Mouse (Mus musculus) liver, adult 2 months (tissue): ENCODE measurements around the gene Hist1h1t.

Experiments used
- CTCF ChIP-seq: fragments of 200-500 bp; IDR thresholded peaks from 2 replicates; pipeline ENCODE4 v1.5.1; 2011; ENCODE audit warnings: low read depth, low read length, control low read depth
- POLR2A ChIP-seq: fragments of 200-500 bp; IDR thresholded peaks from 2 replicates; pipeline ENCODE4 v1.6.1; 2011; ENCODE audit warnings: low read length, control low read depth; ENCODE audit not compliant: insufficient read depth; ENCODE audit errors: extremely low read depth

DNA sequence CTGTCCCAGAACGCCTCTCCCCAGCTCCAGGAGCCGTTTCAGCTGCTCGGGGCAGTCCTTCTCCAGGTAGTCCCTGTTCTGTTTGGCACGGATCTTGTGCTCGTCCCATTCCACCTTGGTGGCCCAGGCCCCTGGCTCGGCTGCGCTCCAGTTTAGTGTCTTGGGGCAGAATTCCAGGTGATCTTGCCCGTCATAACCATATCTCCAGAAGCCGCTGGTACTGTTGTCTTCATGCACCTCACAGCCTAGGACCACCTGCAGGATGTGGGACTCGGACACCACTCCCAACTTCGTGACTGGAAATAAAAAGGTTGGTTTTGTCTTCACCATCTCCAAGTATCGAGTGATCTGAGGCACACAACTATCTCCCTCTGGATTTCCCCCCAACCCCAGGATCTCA is 11.2 kb downstream of the Hist1h1t start:
- TF ChIP-seq CTCF (no peak), POLR2A (no peak)
